Mouse (Mus musculus): Measurements from ENCODE around the gene Cnot6l. TPM values are rescaled to one million over a fixed set of nuclear protein-coding genes. Genes with fewer than 3 reads are reported as not detected.

The Cnot6l gene
- polyA plus RNA-seq, 1 experiment from 2014 or later, result 21.3 TPM

- no peaks in the 10 kb centered on the region for H3K36me3 ChIP-seq
- H3K4me3 ChIP-seq (replicated peaks), result no peak overlapping the region
- H3K9ac ChIP-seq, result no peak overlapping the region
- no peaks in the 10 kb centered on the region for H3K9me3 ChIP-seq (replicated peaks)
- 93% methylated on average over 1 of the region's 1 CpGs for WGBS
- no peak overlapping the region for H3K27ac ChIP-seq (replicated peaks)
- H3K27me3 ChIP-seq, result no peaks in the 10 kb centered on the region
- no peak overlapping the region for H3K4me2 ChIP-seq (replicated peaks)
- ATAC-seq (ENCODE audit: insufficient number of reproducible peaks, low FRiP score, low TSS enrichment, low read depth), result no peak
- H3K4me1 ChIP-seq, result no peaks in the 10 kb centered on the region
Observed at GRCm38 (mm10) chr5:96189761-96190160, 25.8 kb upstream of the Cnot6l start.

- no peak overlapping the region for H3K4me2 ChIP-seq (replicated peaks)
- no peaks in the 10 kb centered on the region for H3K9me3 ChIP-seq (replicated peaks)
- WGBS, result 42% methylated on average over 2 of the region's 2 CpGs
- H3K9ac ChIP-seq, result no peak overlapping the region
- no peaks in the 10 kb centered on the region for H3K27me3 ChIP-seq
- H3K36me3 ChIP-seq, result no peaks in the 10 kb centered on the region
- H3K27ac ChIP-seq (replicated peaks), result no peak overlapping the region
- H3K4me1 ChIP-seq, result no peaks in the 10 kb centered on the region
- no peak overlapping the region for H3K4me3 ChIP-seq (replicated peaks)
- no peak for ATAC-seq (ENCODE audit: insufficient number of reproducible peaks, low FRiP score, low TSS enrichment, low read depth)
Observed at GRCm38 (mm10) chr5:96183987-96184386, 20.0 kb upstream of the Cnot6l start.

- Histone ChIP-seq H3K27ac (replicated peaks) (no peak overlapping the region), H3K27me3 (no peaks in the 10 kb centered on the region), H3K4me2 (replicated peaks) (no peak overlapping the region), H3K4me3 (replicated peaks) (no peak overlapping the region), H3K9me3 (replicated peaks) (no peaks in the 10 kb centered on the region), H3K36me3 (no peaks in the 10 kb centered on the region), H3K9ac (no peak overlapping the region), H3K4me1 (no peaks in the 10 kb centered on the region)
- ATAC-seq (ENCODE audit: insufficient number of reproducible peaks, low FRiP score, low TSS enrichment, low read depth), result no peak
- 80% methylated on average over 2 of the region's 2 CpGs for WGBS
Observed at GRCm38 (mm10) chr5:96183211-96183610, 19.2 kb upstream of the Cnot6l start.

GRCm38 (mm10) chr5:96176879-96177358 is 12.9 kb upstream of the Cnot6l start:
- H3K9me3 ChIP-seq (replicated peaks), result no peaks in the 10 kb centered on the region
- no peak overlapping the region for H3K9ac ChIP-seq
- peak overlapping the region; percentile 29 for H3K4me3 ChIP-seq (replicated peaks)
- ATAC-seq (ENCODE audit: insufficient number of reproducible peaks, low FRiP score, low TSS enrichment, low read depth), result no peak
- WGBS, result 46% methylated on average over 11 of the region's 11 CpGs
- no peaks in the 10 kb centered on the region for H3K36me3 ChIP-seq
- peak overlapping the region; percentile 45 for H3K4me2 ChIP-seq (replicated peaks)
- H3K4me1 ChIP-seq, result no peaks in the 10 kb centered on the region
- no peaks in the 10 kb centered on the region for H3K27me3 ChIP-seq
- H3K27ac ChIP-seq (replicated peaks), result peak overlapping the region; percentile 68; the same call in 1 of the 2 replicates

GRCm38 (mm10) chr5:96176121-96176520 is 12.2 kb upstream of the Cnot6l start:
- Histone ChIP-seq H3K9ac (no peak overlapping the region), H3K4me3 (replicated peaks) (peak overlapping the region; percentile 29), H3K27ac (replicated peaks) (peak overlapping the region; percentile 68; the same call in 1 of the 2 replicates), H3K9me3 (replicated peaks) (no peaks in the 10 kb centered on the region), H3K4me1 (no peaks in the 10 kb centered on the region), H3K27me3 (no peaks in the 10 kb centered on the region), H3K4me2 (replicated peaks) (peak overlapping the region; percentile 45), H3K36me3 (no peaks in the 10 kb centered on the region)
- 13% methylated on average over 9 of the region's 9 CpGs for WGBS
- no peak for ATAC-seq (ENCODE audit: insufficient number of reproducible peaks, low FRiP score, low TSS enrichment, low read depth)

GRCm38 (mm10) chr5:96171765-96172164 is 7.8 kb upstream of the Cnot6l start:
- no peak overlapping the region for H3K4me2 ChIP-seq (replicated peaks)
- H3K4me3 ChIP-seq (replicated peaks), result no peak overlapping the region
- H3K27ac ChIP-seq (replicated peaks), result no peak overlapping the region
- no peak for ATAC-seq (ENCODE audit: insufficient number of reproducible peaks, low FRiP score, low TSS enrichment, low read depth)
- H3K9me3 ChIP-seq (replicated peaks), result no peaks in the 10 kb centered on the region
- H3K9ac ChIP-seq, result no peak overlapping the region
- no peaks in the 10 kb centered on the region for H3K36me3 ChIP-seq
- WGBS, result 84% methylated on average over 4 of the region's 4 CpGs
- H3K4me1 ChIP-seq, result no peaks in the 10 kb centered on the region
- H3K27me3 ChIP-seq, result no peaks in the 10 kb centered on the region

GRCm38 (mm10) chr5:96170443-96170842 is 6.5 kb upstream of the Cnot6l start:
- H3K27me3 ChIP-seq, result no peaks in the 10 kb centered on the region
- no peak for ATAC-seq (ENCODE audit: insufficient number of reproducible peaks, low FRiP score, low TSS enrichment, low read depth)
- WGBS, result 72% methylated on average over 3 of the region's 3 CpGs
- no peak overlapping the region for H3K4me2 ChIP-seq (replicated peaks)
- H3K4me3 ChIP-seq (replicated peaks), result no peak overlapping the region
- no peaks in the 10 kb centered on the region for H3K9me3 ChIP-seq (replicated peaks)
- H3K27ac ChIP-seq (replicated peaks), result no peak overlapping the region
- no peaks in the 10 kb centered on the region for H3K4me1 ChIP-seq
- no peak overlapping the region for H3K9ac ChIP-seq
- H3K36me3 ChIP-seq, result no peaks in the 10 kb centered on the region

- no peak overlapping the region for H3K27ac ChIP-seq (replicated peaks)
- peaks cover 3% of the 10 kb centered on the region; the same call in 1 of the 2 replicates for H3K4me1 ChIP-seq
- H3K9me3 ChIP-seq (replicated peaks), result no peaks in the 10 kb centered on the region
- H3K4me3 ChIP-seq (replicated peaks), result no peak overlapping the region
- no peaks in the 10 kb centered on the region for H3K27me3 ChIP-seq
- H3K36me3 ChIP-seq, result no peaks in the 10 kb centered on the region
- WGBS, result 93% methylated on average over 2 of the region's 2 CpGs
- ATAC-seq (ENCODE audit: insufficient number of reproducible peaks, low FRiP score, low TSS enrichment, low read depth), result no peak
- no peak overlapping the region for H3K4me2 ChIP-seq (replicated peaks)
- H3K9ac ChIP-seq, result no peak overlapping the region
Observed at GRCm38 (mm10) chr5:96166761-96167160, 2.8 kb upstream of the Cnot6l start.

GRCm38 (mm10) chr5:96163396-96164020 is 463 bp downstream of the Cnot6l start:
- H3K27ac ChIP-seq (replicated peaks), result peak overlapping the region; percentile 99
- 0% methylated on average over 1 of the region's 1 CpGs for WGBS
- no peaks in the 10 kb centered on the region for H3K36me3 ChIP-seq
- H3K27me3 ChIP-seq, result no peaks in the 10 kb centered on the region
- no peaks in the 10 kb centered on the region for H3K9me3 ChIP-seq (replicated peaks)
- H3K4me3 ChIP-seq (replicated peaks), result peak overlapping the region; percentile 97
- H3K4me2 ChIP-seq (replicated peaks), result peak overlapping the region; percentile 60
- peaks cover 6% of the 10 kb centered on the region; the same call in 1 of the 2 replicates for H3K4me1 ChIP-seq
- ATAC-seq (ENCODE audit: insufficient number of reproducible peaks, low FRiP score, low TSS enrichment, low read depth), result no peak
- H3K9ac ChIP-seq, result peak overlapping the region; percentile 76; the same call in 1 of the 2 replicates

GRCm38 (mm10) chr5:96162399-96163331 is 1.3 kb downstream of the Cnot6l start:
- Histone ChIP-seq H3K4me1 (peaks cover 6% of the 10 kb centered on the region; the same call in 1 of the 2 replicates), H3K4me3 (replicated peaks) (peak overlapping the region; percentile 97), H3K4me2 (replicated peaks) (peak overlapping the region; percentile 60), H3K9me3 (replicated peaks) (no peaks in the 10 kb centered on the region), H3K27ac (replicated peaks) (peak overlapping the region; percentile 99), H3K9ac (peak overlapping the region; percentile 98), H3K36me3 (no peaks in the 10 kb centered on the region), H3K27me3 (no peaks in the 10 kb centered on the region)
- ATAC-seq (ENCODE audit: insufficient number of reproducible peaks, low FRiP score, low TSS enrichment, low read depth), result peak; percentile 90
- under 1% methylated on average over 56 of the region's 56 CpGs for WGBS
